Comparison of ENCODE assay signal across 9 mouse cellular contexts in the genomic region with DNA sequence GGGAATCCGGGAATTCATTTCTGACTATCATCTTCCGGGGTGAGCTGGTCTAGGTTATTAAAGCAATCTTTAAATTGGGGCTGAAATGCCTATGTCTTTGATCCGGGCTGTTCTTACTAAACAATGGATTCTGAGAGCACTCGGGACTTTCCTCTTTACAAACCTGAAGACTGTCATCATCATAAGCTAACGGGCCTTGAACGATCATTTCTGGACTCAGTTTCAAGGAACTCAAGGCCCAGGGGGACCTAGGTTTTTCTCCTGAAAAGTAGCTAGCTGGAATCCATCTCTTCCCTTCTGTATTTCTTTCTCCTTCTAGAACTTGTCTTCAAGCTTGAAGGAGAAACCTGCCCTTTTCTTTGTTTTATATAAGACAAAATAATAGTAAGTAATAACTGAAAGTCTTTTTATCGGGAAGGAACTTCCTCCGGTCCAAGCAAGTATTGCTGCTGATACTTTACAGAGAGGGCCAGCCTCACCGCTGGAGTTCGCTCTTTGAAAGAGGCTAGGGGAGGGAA. TPM values are rescaled to one million over a fixed set of nuclear protein-coding genes. Genes with fewer than 3 reads are reported as not detected.
A peak's percentile ranks its signal among the peaks of the same experiment; 100 is the strongest.
DNase-seq lines count a peak whose midpoint lies in the region; ATAC-seq and TF ChIP-seq lines count a peak whose summit lies in the region.
"Had no signal": no experiment of that assay in that cellular context is flagged by ENCODE, and none has a peak within 500 bp of the region (broad histone marks: within the 10 kb centered on the region; RNA-seq: fewer than 3 reads in every experiment).

No protein-coding gene starts in this region.

- ATAC-seq in embryonic facial prominence, embryonic 13.5 days (ENCODE audit: insufficient number of reproducible peaks, insufficient read depth, low FRiP score, low TSS enrichment, low read depth) = no peak
- ATAC-seq in midbrain, postnatal 0 days (ENCODE audit: low FRiP score) = no peak

- H3K4me2 ChIP-seq in embryonic facial prominence, embryonic 13.5 days = peak overlapping the region; percentile 98
- H3K4me2 ChIP-seq in midbrain, postnatal 0 days (ENCODE audit: low read depth, low read length, poor library complexity, severe bottlenecking) = peak overlapping the region; percentile 92

- peak overlapping the region; percentile 75; the same call in 1 of the 2 replicates for H3K9ac ChIP-seq in embryonic facial prominence, embryonic 13.5 days
- peak overlapping the region; percentile 84 for H3K9ac ChIP-seq in midbrain, postnatal 0 days (replicated peaks; ENCODE audit: low read length, poor library complexity, severe bottlenecking)

- no peak for DNase-seq in layer of hippocampus, adult 2 months (ENCODE audit: low spot score in 2 of 2)
- no peak for DNase-seq in layer of hippocampus, postnatal 14 days (ENCODE audit: low spot score in 2 of 2)
- peak; percentile 18 for DNase-seq in induced T-regulatory cell, adult 2 months (ENCODE audit: low read depth)
- DNase-seq in midbrain, postnatal 0 days (ENCODE audit: low spot score) = no peak
- DNase-seq in ovary, postnatal 36 days (ENCODE audit: low spot score) = no peak
- no peak for DNase-seq in kidney, postnatal 10 days
- DNase-seq in adrenal gland, postnatal 4 days (ENCODE audit: low spot score in 2 of 2) = no peak

- no peaks in the 10 kb centered on the region for H3K36me3 ChIP-seq in embryonic facial prominence, embryonic 13.5 days
- H3K36me3 ChIP-seq in midbrain, postnatal 0 days (ENCODE audit: insufficient read depth, low read length) = no peaks in the 10 kb centered on the region

- 15% methylated on average over 10 of the region's 10 CpGs for WGBS in embryonic facial prominence, embryonic 13.5 days
- WGBS in midbrain, postnatal 0 days = 19% methylated on average over 10 of the region's 10 CpGs

- TF ChIP-seq CTCF in layer of hippocampus, adult 2 months (conservative IDR thresholded peaks at IDR 0.05) = no peak
- no peak for TF ChIP-seq CTCF in midbrain, postnatal 0 days (IDR thresholded peaks at IDR 0.05)

- H3K9me3 ChIP-seq in embryonic facial prominence, embryonic 13.5 days = no peaks in the 10 kb centered on the region
- H3K9me3 ChIP-seq in midbrain, postnatal 0 days (ENCODE audit: low read length) = no peaks in the 10 kb centered on the region

- peak overlapping the region; percentile 95 for H3K27ac ChIP-seq in layer of hippocampus, adult 2 months
- 0 out of 2 replicates have a peak overlapping the region, but pooled peaks have one; percentile 33 for H3K27ac ChIP-seq in embryonic facial prominence, embryonic 13.5 days
- peak overlapping the region; percentile 75; the same call in 1 of the 2 replicates for H3K27ac ChIP-seq in midbrain, postnatal 0 days (ENCODE audit: low read depth, low read length)

- H3K4me3 ChIP-seq in layer of hippocampus, adult 2 months = peak overlapping the region; percentile 66
- peak overlapping the region; percentile 73 for H3K4me3 ChIP-seq in embryonic facial prominence, embryonic 13.5 days
- H3K4me3 ChIP-seq in midbrain, postnatal 0 days (ENCODE audit: low read depth, low read length) = peak overlapping the region; percentile 91

- peaks cover 76% of the 10 kb centered on the region for H3K27me3 ChIP-seq in embryonic facial prominence, embryonic 13.5 days
- no peaks in the 10 kb centered on the region for H3K27me3 ChIP-seq in midbrain, postnatal 0 days (ENCODE audit: insufficient read depth, low read length)

- H3K4me1 ChIP-seq in embryonic facial prominence, embryonic 13.5 days = peaks cover 18% of the 10 kb centered on the region
- no peaks in the 10 kb centered on the region for H3K4me1 ChIP-seq in midbrain, postnatal 0 days (ENCODE audit: insufficient read depth, low read length)

RNA-seq across cellular contexts. Expression of a gene that starts 11.2 kb away (rescaled TPM):
- 10 to 100 TPM; 20.3 to 22.1 TPM for total RNA-seq in layer of hippocampus, adult 2 months (2021)
- total RNA-seq in layer of hippocampus, postnatal 14 days (2021) = 10 to 100 TPM; 19.8 to 25.5 TPM
- polyA plus RNA-seq in embryonic facial prominence, embryonic 13.5 days (2015; fragmentation: Nextera tagmentation; extraction: Ambion mirVana) = 13.0 and 14.0 TPM in 2 replicates
- total RNA-seq in midbrain, postnatal 0 days (2014; rRNA removed) = 16.1 and 22.2 TPM in 2 replicates
- 22.9 and 23.4 TPM in 2 replicates for polyA plus RNA-seq in midbrain, postnatal 0 days (2015; fragmentation: Nextera tagmentation; extraction: Ambion mirVana)
- total RNA-seq in adrenal gland, postnatal 4 days (2021) = 10 to 100 TPM; 40.0 to 41.3 TPM

RNA-seq across cellular contexts. Expression of a gene that starts 58.5 kb away (rescaled TPM):
- total RNA-seq in layer of hippocampus, adult 2 months (2021) = 10 to 100 TPM; 47.4 to 47.5 TPM
- total RNA-seq in layer of hippocampus, postnatal 14 days (2021) = 10 to 100 TPM; 43.2 to 48.3 TPM
- polyA plus RNA-seq in embryonic facial prominence, embryonic 13.5 days (2015; fragmentation: Nextera tagmentation; extraction: Ambion mirVana) = 54.3 and 61.1 TPM in 2 replicates
- total RNA-seq in midbrain, postnatal 0 days (2014; rRNA removed) = 73.2 and 87.3 TPM in 2 replicates
- polyA plus RNA-seq in midbrain, postnatal 0 days (2015; fragmentation: Nextera tagmentation; extraction: Ambion mirVana) = 69.3 and 71.7 TPM in 2 replicates
- total RNA-seq in adrenal gland, postnatal 4 days (2021) = 10 to 100 TPM; 79.7 to 80.7 TPM

RNA-seq across cellular contexts. Expression of a gene that starts 59.2 kb away (rescaled TPM):
- not detected for total RNA-seq in layer of hippocampus, adult 2 months (2021)
- not detected for total RNA-seq in layer of hippocampus, postnatal 14 days (2021)
- 2.9 and 3.1 TPM in 2 replicates for polyA plus RNA-seq in embryonic facial prominence, embryonic 13.5 days (2015; fragmentation: Nextera tagmentation; extraction: Ambion mirVana)
- not detected in 2 replicates for total RNA-seq in midbrain, postnatal 0 days (2014; rRNA removed)
- 2.2 and 2.8 TPM in 2 replicates for polyA plus RNA-seq in midbrain, postnatal 0 days (2015; fragmentation: Nextera tagmentation; extraction: Ambion mirVana)
- under 1 TPM in 1 of 2 experiments, not detected in 1; 0.96 TPM for total RNA-seq in adrenal gland, postnatal 4 days (2021)
- total RNA-seq: gastrocnemius, postnatal 10 days had no signal

Comparison
In these comparisons a context has a peak if more than half of its experiments do, and no peak if none do; other contexts are left out.
1. H3K27ac ChIP-seq: peak in every context shown above with its lines; median percentile 95 in layer of hippocampus, adult 2 months; 75 in midbrain, postnatal 0 days; 33 in embryonic facial prominence, embryonic 13.5 days.